Mouse (Mus musculus) spleen, adult 2 months (tissue): ENCODE data around the gene Fam209.

ENCODE experiments used
- CTCF ChIP-seq: fragments of 200-500 bp; IDR thresholded peaks from 2 replicates; pipeline ENCODE4 v1.5.1; 2011; ENCODE audit warnings: mild to moderate bottlenecking, inconsistent platforms; ENCODE audit not compliant: insufficient read depth, insufficient read length, insufficient replicate concordance; ENCODE audit errors: extremely low read depth
- POLR2A ChIP-seq: fragments of 200-500 bp; IDR thresholded peaks from 2 replicates; pipeline ENCODE4 v1.6.1; 2011; ENCODE audit warnings: low read depth, low read length, inconsistent platforms

DNA sequence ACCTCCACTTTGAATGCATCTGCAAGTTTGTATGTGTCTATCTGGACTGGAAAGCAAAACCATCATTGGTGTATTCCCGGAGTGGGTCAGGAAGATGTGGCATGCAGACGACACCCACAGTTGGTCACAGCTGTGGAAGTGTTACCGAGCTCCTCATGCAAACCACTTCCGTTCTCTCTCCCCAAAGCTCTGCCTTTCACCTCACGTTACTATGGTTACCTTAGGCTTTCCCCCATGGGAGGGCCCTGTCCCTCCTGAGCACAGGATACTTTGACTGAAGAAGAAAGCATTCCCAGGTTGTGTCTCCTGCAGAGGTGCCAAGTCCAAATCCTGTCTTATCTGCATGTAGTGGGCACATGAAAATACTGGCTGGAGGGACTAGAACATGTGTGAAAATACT, 38.6 kb upstream of the Fam209 start:
- TF ChIP-seq POLR2A (no peak), CTCF (no peak)
